Mouse (Mus musculus): ENCODE data around the gene Cx3cr1. TPM values are rescaled to one million over a fixed set of nuclear protein-coding genes. Genes with fewer than 3 reads are reported as not detected.

Gene Cx3cr1
- polyA plus RNA-seq, 1 experiment from 2014 or later, result 7.8 TPM

GRCm38 (mm10) chr9:119983585-119984535, 85.8 kb downstream of the Cx3cr1 start:
- H3K4me2 ChIP-seq (replicated peaks), result peak overlapping the region; percentile 88
- H3K9ac ChIP-seq, result peak overlapping the region; percentile 56
- peak overlapping the region; percentile 56 for H3K4me3 ChIP-seq
- peaks cover 37% of the 10 kb centered on the region for H3K4me1 ChIP-seq
- peaks cover 13% of the 10 kb centered on the region for H3K27me3 ChIP-seq (replicated peaks)
- H3K36me3 ChIP-seq, result no peaks in the 10 kb centered on the region
- under 1% methylated on average over 76 of the region's 79 CpGs for WGBS
- H3K27ac ChIP-seq, result no peak overlapping the region
- ATAC-seq (ENCODE audit: low FRiP score, low read depth), result peak; percentile 61
- no peaks in the 10 kb centered on the region for H3K9me3 ChIP-seq

- peak overlapping the region; percentile 56 for H3K4me3 ChIP-seq
- no peak overlapping the region for H3K27ac ChIP-seq
- H3K9ac ChIP-seq, result peak overlapping the region; percentile 56
- 2% methylated on average over 48 of the region's 48 CpGs for WGBS
- no peaks in the 10 kb centered on the region for H3K9me3 ChIP-seq
- H3K4me2 ChIP-seq (replicated peaks), result peak overlapping the region; percentile 88
- H3K27me3 ChIP-seq (replicated peaks), result peaks cover 13% of the 10 kb centered on the region
- peaks cover 43% of the 10 kb centered on the region for H3K4me1 ChIP-seq
- peak; percentile 3; the same call in 1 of the 2 replicates for ATAC-seq (ENCODE audit: low FRiP score, low read depth)
- no peaks in the 10 kb centered on the region for H3K36me3 ChIP-seq
Observed at GRCm38 (mm10) chr9:119982956-119983551, 86.6 kb downstream of the Cx3cr1 start.

GRCm38 (mm10) chr9:119982241-119982811, 87.4 kb downstream of the Cx3cr1 start:
- peaks cover 50% of the 10 kb centered on the region for H3K4me1 ChIP-seq
- no peak overlapping the region for H3K9ac ChIP-seq
- peak overlapping the region; percentile 88 for H3K4me2 ChIP-seq (replicated peaks)
- peaks cover 13% of the 10 kb centered on the region for H3K27me3 ChIP-seq (replicated peaks)
- 4% methylated on average over 11 of the region's 11 CpGs for WGBS
- no peaks in the 10 kb centered on the region for H3K36me3 ChIP-seq
- peak; percentile 9; the same call in 1 of the 2 replicates for ATAC-seq (ENCODE audit: low FRiP score, low read depth)
- no peak overlapping the region for H3K27ac ChIP-seq
- no peaks in the 10 kb centered on the region for H3K9me3 ChIP-seq
- peak overlapping the region; percentile 56; the same call in 1 of the 2 replicates for H3K4me3 ChIP-seq

DNA sequence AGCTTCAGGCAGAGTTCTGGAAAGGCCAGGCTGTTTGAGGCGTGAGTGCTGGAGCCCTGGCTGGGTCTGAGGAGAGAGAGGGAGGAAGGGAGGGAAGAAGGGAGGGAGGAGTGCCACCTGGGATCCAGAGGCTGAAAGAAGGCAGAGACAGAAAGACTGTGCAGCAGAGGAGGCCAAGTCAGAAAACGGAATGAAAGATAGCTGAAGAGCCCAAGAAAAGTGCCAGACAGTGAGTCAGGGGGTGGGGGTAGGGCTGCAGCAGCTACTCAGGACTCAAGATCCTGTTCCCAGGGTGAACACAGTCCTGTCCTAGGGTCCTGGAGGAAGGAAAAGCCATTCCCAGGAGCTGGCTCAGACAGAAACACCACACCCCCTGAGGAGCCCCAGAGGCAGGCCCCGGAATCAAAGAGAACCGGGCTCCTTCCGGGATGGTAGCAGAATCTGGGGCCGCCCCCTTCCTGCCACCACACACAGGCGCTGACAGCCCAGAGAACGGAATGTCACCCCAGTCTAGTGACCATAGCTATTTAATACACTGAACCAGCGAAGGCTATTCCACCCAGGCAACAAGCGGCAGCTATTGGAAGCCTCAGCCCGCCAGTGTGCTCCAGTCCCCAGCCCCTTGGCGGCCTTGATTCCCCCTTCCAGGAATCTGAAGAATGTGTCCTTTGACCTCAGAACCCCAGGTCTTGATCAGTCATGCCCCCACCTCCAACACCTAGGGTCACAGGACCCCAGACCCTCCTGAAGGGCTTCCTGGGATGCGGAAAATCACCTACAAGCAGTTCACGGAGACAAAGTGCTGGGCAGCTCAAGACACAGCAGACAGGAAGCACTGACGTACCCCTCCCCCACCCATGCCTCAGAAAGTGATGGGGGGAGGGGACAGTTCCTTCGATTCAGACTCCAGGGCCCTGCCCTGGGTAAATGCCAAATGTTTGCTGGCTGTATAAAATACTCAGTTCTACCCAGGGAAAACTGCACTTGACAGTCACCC, 88.2 kb downstream of the Cx3cr1 start:
- Histone ChIP-seq H3K4me2 (replicated peaks) (peak overlapping the region; percentile 88), H3K9me3 (no peaks in the 10 kb centered on the region), H3K27me3 (replicated peaks) (peaks cover 13% of the 10 kb centered on the region), H3K4me1 (peaks cover 53% of the 10 kb centered on the region), H3K4me3 (peak overlapping the region; percentile 20), H3K9ac (0 out of 2 replicates have a peak overlapping the region, but pooled peaks have one; percentile 21), H3K36me3 (no peaks in the 10 kb centered on the region), H3K27ac (peak overlapping the region; percentile 46; the same call in 1 of the 2 replicates)
- peak; percentile 30 for ATAC-seq (ENCODE audit: low FRiP score, low read depth)
- WGBS, result 2% methylated on average over 16 of the region's 16 CpGs

DNA sequence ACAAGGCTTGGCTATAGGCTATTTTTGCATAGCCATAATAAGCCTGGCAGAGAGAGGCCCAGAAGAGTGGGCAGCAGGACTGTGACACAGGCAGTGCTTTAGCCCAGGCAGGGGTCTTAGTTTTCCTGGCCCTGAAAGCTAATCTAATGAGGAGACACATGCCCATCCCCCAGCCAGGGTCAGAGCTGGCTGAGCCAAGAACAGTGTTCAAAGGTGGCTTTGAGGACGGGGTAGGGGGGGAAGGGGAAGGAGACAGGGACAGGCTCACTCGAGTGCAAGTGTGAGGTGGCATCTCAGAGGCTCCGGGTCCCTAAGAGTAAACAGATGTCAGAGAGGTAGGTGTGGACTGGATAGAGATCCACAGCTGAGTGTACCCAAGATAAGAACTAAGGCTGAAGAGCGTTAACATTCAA, 88.9 kb downstream of the Cx3cr1 start:
- peak overlapping the region; percentile 88 for H3K4me2 ChIP-seq (replicated peaks)
- peaks cover 53% of the 10 kb centered on the region for H3K4me1 ChIP-seq
- 10% methylated on average over 4 of the region's 4 CpGs for WGBS
- H3K27ac ChIP-seq, result no peak overlapping the region
- H3K36me3 ChIP-seq, result no peaks in the 10 kb centered on the region
- peaks cover 13% of the 10 kb centered on the region for H3K27me3 ChIP-seq (replicated peaks)
- H3K4me3 ChIP-seq, result no peak overlapping the region
- ATAC-seq (ENCODE audit: low FRiP score, low read depth), result no peak
- H3K9me3 ChIP-seq, result no peaks in the 10 kb centered on the region
- no peak overlapping the region for H3K9ac ChIP-seq

GRCm38 (mm10) chr9:119979749-119980148, 89.9 kb downstream of the Cx3cr1 start:
- Histone ChIP-seq H3K4me2 (replicated peaks) (no peak overlapping the region), H3K4me1 (peaks cover 53% of the 10 kb centered on the region), H3K27me3 (replicated peaks) (peaks cover 13% of the 10 kb centered on the region), H3K4me3 (no peak overlapping the region), H3K9ac (no peak overlapping the region), H3K9me3 (no peaks in the 10 kb centered on the region), H3K27ac (no peak overlapping the region), H3K36me3 (no peaks in the 10 kb centered on the region)
- 50% methylated on average over 2 of the region's 2 CpGs for WGBS
- no peak for ATAC-seq (ENCODE audit: low FRiP score, low read depth)

DNA sequence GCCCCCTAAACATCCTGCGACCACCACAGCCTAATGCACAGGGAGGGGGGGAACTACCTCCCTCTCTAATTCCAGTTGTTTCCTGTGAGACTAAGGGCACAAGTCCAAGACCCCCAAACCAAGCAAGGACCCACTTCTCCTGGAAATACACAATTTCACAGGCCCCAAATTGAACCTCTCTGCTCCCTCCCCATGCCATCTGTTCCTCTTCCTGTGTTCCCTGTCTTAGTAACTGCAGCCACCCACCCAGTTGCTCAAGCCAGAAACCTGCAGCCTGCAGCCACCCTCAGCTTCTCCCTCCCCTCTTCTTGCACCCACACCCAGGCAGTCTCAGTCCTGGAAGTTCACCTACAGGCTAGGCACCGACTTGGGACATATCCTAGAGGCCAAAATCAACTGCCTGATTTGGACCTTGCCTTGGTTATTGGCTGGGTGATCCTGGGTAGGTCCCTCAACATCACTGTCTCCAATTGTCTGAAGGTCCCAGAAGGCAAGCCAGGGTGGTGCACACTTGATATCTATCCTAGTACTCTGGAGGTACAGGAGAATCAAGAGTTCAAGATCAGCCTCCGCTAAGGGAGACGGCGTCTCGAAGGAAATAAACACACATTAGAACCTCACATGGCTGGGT, 90.8 kb downstream of the Cx3cr1 start:
- H3K4me2 ChIP-seq (replicated peaks), result no peak overlapping the region
- no peak overlapping the region for H3K9ac ChIP-seq
- H3K4me1 ChIP-seq, result peaks cover 47% of the 10 kb centered on the region
- 82% methylated on average over 6 of the region's 6 CpGs for WGBS
- no peaks in the 10 kb centered on the region for H3K36me3 ChIP-seq
- H3K4me3 ChIP-seq, result no peak overlapping the region
- H3K27me3 ChIP-seq (replicated peaks), result peaks cover 12% of the 10 kb centered on the region
- H3K27ac ChIP-seq, result no peak overlapping the region
- H3K9me3 ChIP-seq, result no peaks in the 10 kb centered on the region
- no peak for ATAC-seq (ENCODE audit: low FRiP score, low read depth)

DNA sequence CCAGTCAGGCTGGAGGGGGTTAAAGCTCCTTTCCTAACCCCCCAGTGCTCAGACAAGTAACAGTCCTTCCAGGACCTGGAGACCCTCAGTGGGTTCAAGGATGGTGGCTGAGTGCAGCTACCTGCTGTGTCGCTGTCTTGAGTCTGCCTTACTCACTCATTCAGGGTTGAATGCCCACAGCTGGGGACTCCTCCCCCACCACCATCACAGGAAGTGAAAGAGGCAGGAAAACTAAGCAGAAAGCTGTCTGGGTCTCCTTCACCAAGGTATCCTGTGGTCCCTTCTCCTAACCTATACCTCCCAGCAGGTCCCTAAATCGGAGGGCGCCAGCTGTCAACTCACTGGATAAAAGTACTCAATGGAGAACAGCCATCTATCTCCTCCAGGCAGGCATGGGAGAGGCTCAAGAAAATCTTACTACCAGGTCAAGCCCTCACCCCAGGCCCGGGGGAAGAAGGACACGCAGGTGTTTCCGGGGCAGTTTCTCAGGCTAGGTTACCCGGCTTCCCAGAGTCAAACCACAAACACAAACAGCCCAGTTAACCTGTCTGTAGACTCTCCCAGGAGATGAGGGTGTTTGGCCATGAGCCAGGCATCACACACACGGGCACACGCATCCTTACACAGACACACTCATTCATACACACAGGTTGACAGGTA, 91.4 kb downstream of the Cx3cr1 start:
- H3K9ac ChIP-seq, result no peak overlapping the region
- no peak for ATAC-seq (ENCODE audit: low FRiP score, low read depth)
- H3K27ac ChIP-seq, result no peak overlapping the region
- peaks cover 5% of the 10 kb centered on the region for H3K27me3 ChIP-seq (replicated peaks)
- no peaks in the 10 kb centered on the region for H3K9me3 ChIP-seq
- no peaks in the 10 kb centered on the region for H3K36me3 ChIP-seq
- H3K4me2 ChIP-seq (replicated peaks), result no peak overlapping the region
- no peak overlapping the region for H3K4me3 ChIP-seq
- WGBS, result 61% methylated on average over 9 of the region's 9 CpGs
- H3K4me1 ChIP-seq, result peaks cover 44% of the 10 kb centered on the region

- H3K36me3 ChIP-seq, result no peaks in the 10 kb centered on the region
- no peak for ATAC-seq (ENCODE audit: low FRiP score, low read depth)
- H3K4me2 ChIP-seq (replicated peaks), result no peak overlapping the region
- 66% methylated on average over 5 of the region's 5 CpGs for WGBS
- no peaks in the 10 kb centered on the region for H3K27me3 ChIP-seq (replicated peaks)
- no peak overlapping the region for H3K27ac ChIP-seq
- H3K4me3 ChIP-seq, result no peak overlapping the region
- peaks cover 37% of the 10 kb centered on the region for H3K4me1 ChIP-seq
- no peak overlapping the region for H3K9ac ChIP-seq
- H3K9me3 ChIP-seq, result no peaks in the 10 kb centered on the region
Observed at GRCm38 (mm10) chr9:119977557-119978060, 92.1 kb downstream of the Cx3cr1 start.

- no peak overlapping the region for H3K4me2 ChIP-seq (replicated peaks)
Observed at GRCm38 (mm10) chr9:119976704-119977556, 92.7 kb downstream of the Cx3cr1 start.

More at GRCm38 (mm10) chr9:119976704-119977556, 92.7 kb downstream of the Cx3cr1 start:
- Histone ChIP-seq H3K27ac (no peak overlapping the region), H3K9ac (no peak overlapping the region), H3K4me3 (no peak overlapping the region), H3K4me1 (peaks cover 30% of the 10 kb centered on the region), H3K36me3 (no peaks in the 10 kb centered on the region), H3K9me3 (no peaks in the 10 kb centered on the region), H3K27me3 (replicated peaks) (no peaks in the 10 kb centered on the region)
- WGBS, result 47% methylated on average over 17 of the region's 17 CpGs
- ATAC-seq (ENCODE audit: low FRiP score, low read depth), result no peak

All from neural tube, embryonic 12.5 days (tissue).